Mouse (Mus musculus): ENCODE measurements around the gene Egfl7. TPM values are rescaled to one million over a fixed set of nuclear protein-coding genes. Genes with fewer than 3 reads are reported as not detected.

Egfl7 gene
- polyA plus RNA-seq, 1 experiment from 2014 or later, result 110 TPM

GRCm38 (mm10) chr2:26590962-26591361 is 11.1 kb downstream of the Egfl7 start:
- Histone ChIP-seq H3K27me3 (replicated peaks; ENCODE audit: control insufficient read depth, insufficient read depth, low read length) (no peaks in the 10 kb centered on the region), H3K4me1 (ENCODE audit: control insufficient read depth, insufficient read depth, low read length) (no peaks in the 10 kb centered on the region), H3K4me3 (ENCODE audit: low read depth, low read length) (no peak overlapping the region), H3K27ac (replicated peaks; ENCODE audit: low read depth, low read length) (no peak overlapping the region), H3K4me2 (ENCODE audit: low read depth, low read length) (no peak overlapping the region), H3K36me3 (ENCODE audit: control insufficient read depth, insufficient read depth, low read length) (peaks cover 17% of the 10 kb centered on the region; the same call in 1 of the 2 replicates), H3K9ac (ENCODE audit: low read depth, low read length) (no peak overlapping the region), H3K9me3 (ENCODE audit: control insufficient read depth, low read length) (no peaks in the 10 kb centered on the region)
- ATAC-seq (ENCODE audit: low read depth) (no peak), DNase-seq (ENCODE audit: low spot score) (no peak)
- 91% methylated on average over 7 of the region's 7 CpGs for WGBS

- Histone ChIP-seq H3K36me3 (ENCODE audit: control insufficient read depth, insufficient read depth, low read length) (peaks cover 17% of the 10 kb centered on the region; the same call in 1 of the 2 replicates), H3K4me2 (ENCODE audit: low read depth, low read length) (no peak overlapping the region), H3K27me3 (replicated peaks; ENCODE audit: control insufficient read depth, insufficient read depth, low read length) (no peaks in the 10 kb centered on the region), H3K9ac (ENCODE audit: low read depth, low read length) (no peak overlapping the region), H3K27ac (replicated peaks; ENCODE audit: low read depth, low read length) (no peak overlapping the region), H3K4me1 (ENCODE audit: control insufficient read depth, insufficient read depth, low read length) (no peaks in the 10 kb centered on the region), H3K9me3 (ENCODE audit: control insufficient read depth, low read length) (no peaks in the 10 kb centered on the region), H3K4me3 (ENCODE audit: low read depth, low read length) (no peak overlapping the region)
- ATAC-seq (ENCODE audit: low read depth) (no peak), DNase-seq (ENCODE audit: low spot score) (no peak)
- WGBS, result 82% methylated on average over 12 of the region's 12 CpGs
Observed at GRCm38 (mm10) chr2:26591416-26591815, 11.6 kb downstream of the Egfl7 start.

- DNase-seq (ENCODE audit: low spot score) (no peak), ATAC-seq (ENCODE audit: low read depth) (no peak)
- 67% methylated on average over 9 of the region's 9 CpGs for WGBS
- Histone ChIP-seq H3K9ac (ENCODE audit: low read depth, low read length) (no peak overlapping the region), H3K9me3 (ENCODE audit: control insufficient read depth, low read length) (no peaks in the 10 kb centered on the region), H3K4me1 (ENCODE audit: control insufficient read depth, insufficient read depth, low read length) (no peaks in the 10 kb centered on the region), H3K27ac (replicated peaks; ENCODE audit: low read depth, low read length) (no peak overlapping the region), H3K4me2 (ENCODE audit: low read depth, low read length) (no peak overlapping the region), H3K4me3 (ENCODE audit: low read depth, low read length) (no peak overlapping the region), H3K27me3 (replicated peaks; ENCODE audit: control insufficient read depth, insufficient read depth, low read length) (no peaks in the 10 kb centered on the region), H3K36me3 (ENCODE audit: control insufficient read depth, insufficient read depth, low read length) (peaks cover 17% of the 10 kb centered on the region; the same call in 1 of the 2 replicates)
Observed at GRCm38 (mm10) chr2:26593211-26594021, 13.6 kb downstream of the Egfl7 start.

- peaks cover 17% of the 10 kb centered on the region; the same call in 1 of the 2 replicates for H3K36me3 ChIP-seq (ENCODE audit: control insufficient read depth, insufficient read depth, low read length)
- no peak overlapping the region for H3K9ac ChIP-seq (ENCODE audit: low read depth, low read length)
- H3K27me3 ChIP-seq (replicated peaks; ENCODE audit: control insufficient read depth, insufficient read depth, low read length), result no peaks in the 10 kb centered on the region
- H3K9me3 ChIP-seq (ENCODE audit: control insufficient read depth, low read length), result no peaks in the 10 kb centered on the region
- H3K4me1 ChIP-seq (ENCODE audit: control insufficient read depth, insufficient read depth, low read length), result no peaks in the 10 kb centered on the region
- DNase-seq (ENCODE audit: low spot score) (no peak), ATAC-seq (ENCODE audit: low read depth) (peak; percentile 51)
- no peak overlapping the region for H3K4me2 ChIP-seq (ENCODE audit: low read depth, low read length)
- no peak overlapping the region for H3K27ac ChIP-seq (replicated peaks; ENCODE audit: low read depth, low read length)
- WGBS, result 63% methylated on average over 9 of the region's 9 CpGs
- H3K4me3 ChIP-seq (ENCODE audit: low read depth, low read length), result no peak overlapping the region
Observed at GRCm38 (mm10) chr2:26594022-26594346, 14.2 kb downstream of the Egfl7 start.

GRCm38 (mm10) chr2:26594461-26594933 is 14.7 kb downstream of the Egfl7 start:
- peaks cover 17% of the 10 kb centered on the region; the same call in 1 of the 2 replicates for H3K36me3 ChIP-seq (ENCODE audit: control insufficient read depth, insufficient read depth, low read length)
- no peak overlapping the region for H3K4me2 ChIP-seq (ENCODE audit: low read depth, low read length)
- H3K4me1 ChIP-seq (ENCODE audit: control insufficient read depth, insufficient read depth, low read length), result no peaks in the 10 kb centered on the region
- no peaks in the 10 kb centered on the region for H3K27me3 ChIP-seq (replicated peaks; ENCODE audit: control insufficient read depth, insufficient read depth, low read length)
- no peak overlapping the region for H3K4me3 ChIP-seq (ENCODE audit: low read depth, low read length)
- H3K9ac ChIP-seq (ENCODE audit: low read depth, low read length), result no peak overlapping the region
- H3K9me3 ChIP-seq (ENCODE audit: control insufficient read depth, low read length), result no peaks in the 10 kb centered on the region
- ATAC-seq (ENCODE audit: low read depth) (no peak), DNase-seq (ENCODE audit: low spot score) (no peak)
- H3K27ac ChIP-seq (replicated peaks; ENCODE audit: low read depth, low read length), result no peak overlapping the region
- WGBS, result 89% methylated on average over 7 of the region's 7 CpGs

GRCm38 (mm10) chr2:26594934-26595724 is 15.3 kb downstream of the Egfl7 start:
- Histone ChIP-seq H3K27me3 (replicated peaks; ENCODE audit: control insufficient read depth, insufficient read depth, low read length) (no peaks in the 10 kb centered on the region), H3K27ac (replicated peaks; ENCODE audit: low read depth, low read length) (no peak overlapping the region), H3K9me3 (ENCODE audit: control insufficient read depth, low read length) (no peaks in the 10 kb centered on the region), H3K4me3 (ENCODE audit: low read depth, low read length) (no peak overlapping the region), H3K9ac (ENCODE audit: low read depth, low read length) (no peak overlapping the region), H3K4me1 (ENCODE audit: control insufficient read depth, insufficient read depth, low read length) (no peaks in the 10 kb centered on the region), H3K4me2 (ENCODE audit: low read depth, low read length) (no peak overlapping the region), H3K36me3 (ENCODE audit: control insufficient read depth, insufficient read depth, low read length) (peaks cover 17% of the 10 kb centered on the region; the same call in 1 of the 2 replicates)
- ATAC-seq (ENCODE audit: low read depth) (no peak; the same call in 1 of the 2 replicates), DNase-seq (ENCODE audit: low spot score) (no peak)
- 76% methylated on average over 6 of the region's 6 CpGs for WGBS

GRCm38 (mm10) chr2:26595725-26596435 is 16.1 kb downstream of the Egfl7 start:
- no peaks in the 10 kb centered on the region for H3K4me1 ChIP-seq (ENCODE audit: control insufficient read depth, insufficient read depth, low read length)
- H3K4me2 ChIP-seq (ENCODE audit: low read depth, low read length), result no peak overlapping the region
- no peak overlapping the region for H3K9ac ChIP-seq (ENCODE audit: low read depth, low read length)
- 87% methylated on average over 10 of the region's 11 CpGs for WGBS
- ATAC-seq (ENCODE audit: low read depth), result no peak
- no peaks in the 10 kb centered on the region for H3K27me3 ChIP-seq (replicated peaks; ENCODE audit: control insufficient read depth, insufficient read depth, low read length)
- no peaks in the 10 kb centered on the region for H3K9me3 ChIP-seq (ENCODE audit: control insufficient read depth, low read length)
- H3K27ac ChIP-seq (replicated peaks; ENCODE audit: low read depth, low read length), result no peak overlapping the region
- DNase-seq (ENCODE audit: low spot score), result no peak
- H3K36me3 ChIP-seq (ENCODE audit: control insufficient read depth, insufficient read depth, low read length), result peaks cover 17% of the 10 kb centered on the region; the same call in 1 of the 2 replicates
- H3K4me3 ChIP-seq (ENCODE audit: low read depth, low read length), result no peak overlapping the region

GRCm38 (mm10) chr2:26596898-26597297 is 17.1 kb downstream of the Egfl7 start:
- no peak for ATAC-seq (ENCODE audit: low read depth)
- WGBS, result 100% methylated on average over 3 of the region's 3 CpGs
- H3K27me3 ChIP-seq (replicated peaks; ENCODE audit: control insufficient read depth, insufficient read depth, low read length), result no peaks in the 10 kb centered on the region

More at GRCm38 (mm10) chr2:26596898-26597297, 17.1 kb downstream of the Egfl7 start:
- H3K9me3 ChIP-seq (ENCODE audit: control insufficient read depth, low read length), result no peaks in the 10 kb centered on the region
- H3K4me1 ChIP-seq (ENCODE audit: control insufficient read depth, insufficient read depth, low read length), result no peaks in the 10 kb centered on the region
- no peak for DNase-seq (ENCODE audit: low spot score)
- no peak overlapping the region for H3K9ac ChIP-seq (ENCODE audit: low read depth, low read length)
- no peak overlapping the region for H3K4me2 ChIP-seq (ENCODE audit: low read depth, low read length)
- peaks cover 17% of the 10 kb centered on the region; the same call in 1 of the 2 replicates for H3K36me3 ChIP-seq (ENCODE audit: control insufficient read depth, insufficient read depth, low read length)
- H3K27ac ChIP-seq (replicated peaks; ENCODE audit: low read depth, low read length), result no peak overlapping the region
- H3K4me3 ChIP-seq (ENCODE audit: low read depth, low read length), result no peak overlapping the region

All from embryonic facial prominence, embryonic 14.5 days (tissue).